Mouse (Mus musculus) ES-E14 (cell line): ENCODE measurements around the gene Slc2a4.

Source experiments
- CHD2 ChIP-seq: IDR thresholded peaks from 2 replicates; pipeline ENCODE4 v1.6.1; 2014; ENCODE audit warnings: mild to moderate bottlenecking, low read depth, low read length, inconsistent platforms
- HCFC1 ChIP-seq: IDR thresholded peaks from 2 replicates; pipeline ENCODE4 v1.6.1; 2012; ENCODE audit warnings: low read length, inconsistent platforms, borderline replicate concordance; ENCODE audit not compliant: insufficient read depth
- MAFK ChIP-seq: IDR thresholded peaks from 2 replicates; pipeline ENCODE4 v1.6.1; 2014; ENCODE audit warnings: mild to moderate bottlenecking, low read depth, low read length, inconsistent platforms; ENCODE audit not compliant: insufficient read depth
- ZC3H11A ChIP-seq: IDR thresholded peaks from 2 replicates; pipeline ENCODE4 v1.6.1; 2012; ENCODE audit warnings: low read depth, mild to moderate bottlenecking, inconsistent platforms, low read length, borderline replicate concordance
- ZNF384 ChIP-seq: IDR thresholded peaks from 2 replicates; pipeline ENCODE4 v1.6.1; 2012; ENCODE audit warnings: low read depth, low read length, inconsistent platforms

GRCm38 (mm10) chr11:69937834-69938233, 10.2 kb downstream of the Slc2a4 start:
- TF ChIP-seq HCFC1 (no peak), ZC3H11A (no peak), MAFK (no peak), ZNF384 (no peak), CHD2 (no peak)
